Mouse (Mus musculus): ENCODE data around the gene Grhl1.
"Not testable (repeated sequence)": the region's sequence is repeated elsewhere in the genome, so short reads cannot be mapped to it uniquely, and the experiment has no call there.

Gene Grhl1

GRCm38 (mm10) chr12:24590371-24590770 is 18.3 kb downstream of the Grhl1 start:
- no peak for DNase-seq (ENCODE audit: low spot score)

- no peak for DNase-seq (ENCODE audit: low spot score)
Measured at GRCm38 (mm10) chr12:24592055-24592454, 20.0 kb downstream of the Grhl1 start.

- DNase-seq (ENCODE audit: low spot score) = peak; percentile 23
Measured at GRCm38 (mm10) chr12:24592956-24593672, 21.0 kb downstream of the Grhl1 start.

- DNase-seq (ENCODE audit: low spot score) = no peak
Measured at GRCm38 (mm10) chr12:24597376-24597775, 25.3 kb downstream of the Grhl1 start.

- DNase-seq (ENCODE audit: low spot score) = no peak
Measured at GRCm38 (mm10) chr12:24599366-24599895, 27.3 kb downstream of the Grhl1 start.

GRCm38 (mm10) chr12:24600074-24600473 is 28.0 kb downstream of the Grhl1 start:
- no peak for DNase-seq (ENCODE audit: low spot score)

GRCm38 (mm10) chr12:24600806-24601205 is 28.7 kb downstream of the Grhl1 start:
- DNase-seq (ENCODE audit: low spot score) = peak; percentile 85

- peak; percentile 89 for DNase-seq (ENCODE audit: low spot score)
Measured at GRCm38 (mm10) chr12:24603266-24603665, 31.2 kb downstream of the Grhl1 start.

GRCm38 (mm10) chr12:24606166-24606565 is 34.1 kb downstream of the Grhl1 start:
- peak; percentile 57 for DNase-seq (ENCODE audit: low spot score)

- no peak for DNase-seq (ENCODE audit: low spot score)
Measured at GRCm38 (mm10) chr12:24612591-24612990, 40.5 kb downstream of the Grhl1 start.

GRCm38 (mm10) chr12:24614452-24615075 is 42.5 kb downstream of the Grhl1 start:
- DNase-seq (ENCODE audit: low spot score) = no peak

- no peak for DNase-seq (ENCODE audit: low spot score)
Measured at GRCm38 (mm10) chr12:24615140-24615539, 43.1 kb downstream of the Grhl1 start.

GRCm38 (mm10) chr12:24619436-24619835 is 47.4 kb downstream of the Grhl1 start:
- DNase-seq (ENCODE audit: low spot score) = no peak

GRCm38 (mm10) chr12:24623486-24624251 is 51.6 kb downstream of the Grhl1 start:
- DNase-seq (ENCODE audit: low spot score) = no peak

GRCm38 (mm10) chr12:24626401-24626800 is 54.3 kb downstream of the Grhl1 start:
- no peak for DNase-seq (ENCODE audit: low spot score)

- no peak for DNase-seq (ENCODE audit: low spot score)
Measured at GRCm38 (mm10) chr12:24627215-24627614, 55.1 kb downstream of the Grhl1 start.

GRCm38 (mm10) chr12:24630220-24630619 is 58.1 kb downstream of the Grhl1 start:
- DNase-seq (ENCODE audit: low spot score) = peak; percentile 51

GRCm38 (mm10) chr12:24632404-24632803 is 60.3 kb downstream of the Grhl1 start:
- no peak for DNase-seq (ENCODE audit: low spot score)

- no peak for DNase-seq (ENCODE audit: low spot score)
Measured at GRCm38 (mm10) chr12:24633753-24634191, 61.7 kb downstream of the Grhl1 start.

- no peak for DNase-seq (ENCODE audit: low spot score)
Measured at GRCm38 (mm10) chr12:24634212-24634611, 62.1 kb downstream of the Grhl1 start.

- no peak for DNase-seq (ENCODE audit: low spot score)
Measured at GRCm38 (mm10) chr12:24634648-24635047, 62.6 kb downstream of the Grhl1 start.

- not testable (repeated sequence) for DNase-seq (ENCODE audit: low spot score)
Measured at GRCm38 (mm10) chr12:24638787-24639186, 66.7 kb downstream of the Grhl1 start.
